8 mouse cellular contexts compared by ENCODE assay signal in the genomic region with DNA sequence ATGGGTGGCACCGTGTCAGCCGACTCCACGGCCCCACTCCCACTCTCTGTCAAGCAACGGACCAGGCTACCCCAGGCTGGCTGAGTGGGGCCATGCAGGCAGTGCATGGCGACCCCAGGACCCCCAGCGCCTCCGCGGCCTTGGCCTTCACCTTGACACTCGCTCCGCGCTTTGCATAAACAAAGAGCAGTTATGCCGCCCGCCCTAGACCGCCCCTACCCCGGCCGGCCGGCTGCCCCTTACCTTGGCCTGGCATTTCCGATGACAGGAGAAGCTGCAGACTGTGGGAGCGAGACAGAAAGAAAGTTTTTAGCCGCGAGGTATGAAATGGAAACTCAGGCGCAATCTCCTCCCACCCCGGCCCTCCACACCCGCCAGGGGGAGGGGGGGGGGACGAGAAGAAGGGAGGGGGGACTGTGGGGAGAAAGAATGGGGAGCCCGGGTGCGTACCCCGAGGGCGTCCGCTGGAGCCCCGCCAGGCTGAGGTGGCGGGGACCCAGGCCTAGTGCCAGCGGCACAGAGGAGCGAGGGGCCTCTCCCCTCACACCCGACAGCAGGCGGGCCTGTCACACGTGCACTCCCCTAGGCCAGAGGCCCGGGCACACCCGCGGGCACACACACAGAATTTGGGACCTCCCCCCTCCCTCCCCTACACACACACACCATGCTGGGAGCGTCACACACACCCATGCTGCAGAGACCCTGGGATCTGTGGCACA. TPM values are rescaled to one million over a fixed set of nuclear protein-coding genes. Genes with fewer than 3 reads are reported as not detected.
A peak's percentile ranks its signal among the peaks of the same experiment; 100 is the strongest.
DNase-seq lines count a peak whose midpoint lies in the region; ATAC-seq and TF ChIP-seq lines count a peak whose summit lies in the region.

No protein-coding gene starts in this region.

- 9% methylated on average over 34 of the region's 41 CpGs for WGBS in liver, embryonic 14.5 days (ENCODE audit: insufficient replicate concordance)
- WGBS in olfactory bulb, adult 2 months = 18% methylated on average over 37 of the region's 41 CpGs

- peak; percentile 97 for DNase-seq in heart, adult 11 months
- DNase-seq in heart, adult 8-10 months (ENCODE audit: low spot score) = no peak
- DNase-seq in embryo, embryonic 11 days = peak; percentile 56
- DNase-seq in heart, postnatal 4 days = peak; percentile 51
- no peak for DNase-seq in liver, embryonic 14.5 days (ENCODE audit: low read depth in 3 of 3, low spot score in 3 of 3)
- DNase-seq in natural killer cell, adult 2 months (ENCODE audit: low spot score in 2 of 2) = no peak
- DNase-seq in cerebellum, adult 11 months = no peak

- no peak overlapping the region for H3K9ac ChIP-seq in liver, embryonic 14.5 days (replicated peaks)

- peaks cover 12% of the 10 kb centered on the region for H3K27me3 ChIP-seq in liver, embryonic 14.5 days (ENCODE audit: control insufficient read depth, insufficient read depth, low read length)

- TF ChIP-seq CTCF in liver, embryonic 14.5 days (IDR thresholded peaks at IDR 0.05; ENCODE audit: low read depth) = no peak
- no peak for TF ChIP-seq CTCF in olfactory bulb, adult 2 months (IDR thresholded peaks at IDR 0.05; ENCODE audit: insufficient read depth, low read depth, low read length)

- H3K4me3 ChIP-seq in liver, embryonic 14.5 days (ENCODE audit: insufficient read depth in 1 of 2, low read depth in 2 of 2, low read length in 2 of 2) = peak overlapping the region; percentile 17 to 37; a peak in 3 of 4 replicates
- peak overlapping the region; percentile 14 for H3K4me3 ChIP-seq in olfactory bulb, adult 2 months (ENCODE audit: insufficient read depth, low read depth, low read length)

- no peak overlapping the region for H3K27ac ChIP-seq in liver, embryonic 14.5 days
- H3K27ac ChIP-seq in olfactory bulb, adult 2 months (ENCODE audit: insufficient read depth, low read depth, low read length) = no peak overlapping the region

- no peak for ATAC-seq in liver, embryonic 14.5 days (ENCODE audit: insufficient read depth)

- H3K36me3 ChIP-seq in liver, embryonic 14.5 days (replicated peaks; ENCODE audit: control insufficient read depth, insufficient read depth, low read depth) = no peaks in the 10 kb centered on the region

- no peaks in the 10 kb centered on the region for H3K9me3 ChIP-seq in liver, embryonic 14.5 days (ENCODE audit: control insufficient read depth, low read length)

- no peak for TF ChIP-seq POLR2A in olfactory bulb, adult 2 months (IDR thresholded peaks at IDR 0.05; ENCODE audit: insufficient read depth, low read depth, low read length)

- H3K4me1 ChIP-seq in liver, embryonic 14.5 days (replicated peaks; ENCODE audit: control insufficient read depth in 2 of 2, insufficient read depth in 2 of 2, low read length in 1 of 2) = no peaks in the 10 kb centered on the region
- peaks cover 14% of the 10 kb centered on the region for H3K4me1 ChIP-seq in olfactory bulb, adult 2 months (ENCODE audit: control insufficient read depth, insufficient read depth, low read length)

- H3K4me2 ChIP-seq in liver, embryonic 14.5 days (ENCODE audit: low read depth) = peak overlapping the region; percentile 62

- TF ChIP-seq EP300 in liver, embryonic 14.5 days (IDR thresholded peaks at IDR 0.05; ENCODE audit: low read depth) = no peak

RNA-seq across cellular contexts. Expression of gene Tns1, which starts 55.7 kb away (rescaled TPM):
- 100 to 1,000 TPM; 733 to 828 (median 798) TPM for total RNA-seq in heart, adult 8-10 months (2022)
- 100 to 1,000 TPM; 463 to 468 TPM for total RNA-seq in heart, postnatal 4 days (2021)
- polyA plus RNA-seq in liver, embryonic 14.5 days (2012; rRNA removed) = 7.2 and 8.7 TPM in 2 replicates
- 15.7 and 20.8 TPM in 2 replicates for polyA plus RNA-seq in liver, embryonic 14.5 days (2014; fragmentation: Nextera tagmentation; extraction: Ambion mirVana)
- polyA plus RNA-seq in olfactory bulb, adult 2 months (2012; ENCODE audit: insufficient read depth, insufficient read length, low replicate concordance, missing spikeins) = not detected in 2 replicates

RNA-seq across cellular contexts. Expression of gene Rufy4, which starts 56.8 kb away (rescaled TPM):
- 1 to 10 TPM in 3 of 4 experiments, under 1 TPM in 1; 0.52 to 1.8 (median 1.3) TPM for total RNA-seq in heart, adult 8-10 months (2022)
- total RNA-seq in heart, postnatal 4 days (2021) = 1 to 10 TPM; 1.1 to 1.2 TPM
- 0.02 and 0.09 TPM in 2 replicates for polyA plus RNA-seq in liver, embryonic 14.5 days (2012; rRNA removed)
- 0.04 TPM in 1 of 2 replicates, not detected in the other for polyA plus RNA-seq in liver, embryonic 14.5 days (2014; fragmentation: Nextera tagmentation; extraction: Ambion mirVana)
- not detected in 2 replicates for polyA plus RNA-seq in olfactory bulb, adult 2 months (2012; ENCODE audit: insufficient read depth, insufficient read length, low replicate concordance, missing spikeins)

Comparison
In these comparisons a context has a peak if more than half of its experiments do, and no peak if none do; other contexts are left out.
1. DNase-seq: peak in heart, adult 11 months (single experiment), embryo, embryonic 11 days (single experiment) and heart, postnatal 4 days (single experiment); none in heart, adult 8-10 months (single experiment), liver, embryonic 14.5 days (0 of 3), natural killer cell, adult 2 months (0 of 2) and cerebellum, adult 11 months (single experiment).